Mouse (Mus musculus): Measurements from ENCODE around the gene Paqr4. TPM values are rescaled to one million over a fixed set of nuclear protein-coding genes. Genes with fewer than 3 reads are reported as not detected.
A peak's percentile ranks its signal among the peaks of the same experiment; 100 is the strongest.

Gene Paqr4
- polyA plus RNA-seq, 1 experiment from 2014 or later: 31.9 TPM

DNA sequence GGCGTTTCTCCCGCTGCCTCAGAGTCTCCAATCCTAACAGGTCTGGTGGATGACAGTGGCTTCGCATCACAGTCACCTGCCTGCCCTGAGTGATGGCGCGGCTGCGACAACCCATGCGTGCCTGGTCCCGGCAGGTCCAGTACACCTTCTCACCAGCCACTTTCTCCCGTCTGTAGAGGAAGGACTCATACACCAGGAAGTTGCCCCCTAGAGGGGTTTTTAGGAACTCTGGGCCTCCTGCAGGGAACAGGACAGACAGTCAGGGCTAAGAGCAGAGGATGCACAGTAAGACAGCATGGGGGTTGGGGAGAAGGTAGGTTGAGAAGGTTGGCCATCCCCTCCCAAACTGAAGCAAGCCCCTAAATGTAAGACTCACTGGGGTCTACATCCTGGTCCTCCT, 19.6 kb upstream of the Paqr4 start:
- H3K4me2 ChIP-seq (ENCODE audit: low read length): no peak overlapping the region
- H3K9me3 ChIP-seq (replicated peaks; ENCODE audit: control insufficient read depth, low read length): no peaks in the 10 kb centered on the region
- peaks cover 71% of the 10 kb centered on the region for H3K36me3 ChIP-seq (ENCODE audit: control insufficient read depth, insufficient read depth, low read length)
- no peak overlapping the region for H3K4me3 ChIP-seq (ENCODE audit: low read depth, low read length)
- WGBS: 94% methylated on average over 9 of the region's 9 CpGs
- no peaks in the 10 kb centered on the region for H3K27me3 ChIP-seq (replicated peaks; ENCODE audit: control insufficient read depth, insufficient read depth, low read length)
- H3K9ac ChIP-seq (ENCODE audit: low read length): no peak overlapping the region
- ATAC-seq (no peak), DNase-seq (ENCODE audit: low spot score) (no peak)
- H3K27ac ChIP-seq (ENCODE audit: low read depth, low read length): no peak overlapping the region
- H3K4me1 ChIP-seq (ENCODE audit: control insufficient read depth, insufficient read depth, low read length): no peaks in the 10 kb centered on the region

DNA sequence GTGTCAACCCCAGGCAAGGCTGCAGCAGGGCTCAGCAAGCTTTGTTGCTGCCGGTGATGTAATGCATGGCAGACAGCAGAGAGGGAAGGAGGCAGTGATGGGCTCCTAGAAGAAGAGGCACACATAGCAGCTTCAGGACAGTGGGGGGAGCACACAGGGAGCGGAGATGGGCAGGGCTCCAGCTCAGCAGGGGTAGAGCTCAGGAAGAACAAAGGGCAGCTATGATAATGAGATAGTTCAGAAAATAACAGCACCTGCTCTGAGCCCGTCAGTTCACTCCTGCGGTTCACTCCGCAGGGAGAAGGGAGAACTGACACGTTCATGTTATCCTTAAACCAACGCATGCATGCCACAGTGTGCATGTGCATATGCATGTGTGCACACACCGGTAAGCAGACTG, 18.1 kb upstream of the Paqr4 start:
- no peak for ATAC-seq
- Histone ChIP-seq H3K9me3 (replicated peaks; ENCODE audit: control insufficient read depth, low read length) (no peaks in the 10 kb centered on the region), H3K36me3 (ENCODE audit: control insufficient read depth, insufficient read depth, low read length) (peaks cover 81% of the 10 kb centered on the region), H3K4me1 (ENCODE audit: control insufficient read depth, insufficient read depth, low read length) (no peaks in the 10 kb centered on the region), H3K4me3 (ENCODE audit: low read depth, low read length) (no peak overlapping the region), H3K9ac (ENCODE audit: low read length) (no peak overlapping the region), H3K27ac (ENCODE audit: low read depth, low read length) (no peak overlapping the region), H3K27me3 (replicated peaks; ENCODE audit: control insufficient read depth, insufficient read depth, low read length) (no peaks in the 10 kb centered on the region), H3K4me2 (ENCODE audit: low read length) (no peak overlapping the region)
- WGBS: 63% methylated on average over 8 of the region's 8 CpGs
- DNase-seq (ENCODE audit: low spot score): no peak

DNA sequence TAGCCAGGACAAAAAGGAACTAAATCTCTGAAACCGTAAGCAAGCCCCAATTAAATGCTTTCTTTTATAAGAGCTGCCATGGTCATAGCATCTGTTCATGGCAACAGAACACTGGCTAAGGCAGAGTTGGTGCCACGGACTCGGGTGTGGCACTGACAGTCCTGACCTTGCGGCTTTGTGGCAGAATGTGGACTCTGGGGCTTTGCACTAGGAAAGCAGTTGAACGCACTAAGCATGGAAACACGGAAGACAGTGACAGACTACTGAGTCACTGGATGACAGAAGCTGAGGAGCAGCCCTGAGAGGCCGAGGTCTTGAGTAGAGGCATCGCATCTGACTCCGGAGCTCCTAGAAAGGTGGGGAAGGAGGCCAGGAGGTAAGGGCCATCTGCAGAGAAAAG, 16.9 kb upstream of the Paqr4 start:
- ATAC-seq: no peak
- no peaks in the 10 kb centered on the region for H3K9me3 ChIP-seq (replicated peaks; ENCODE audit: control insufficient read depth, low read length)
- H3K36me3 ChIP-seq (ENCODE audit: control insufficient read depth, insufficient read depth, low read length): peaks cover 93% of the 10 kb centered on the region
- H3K9ac ChIP-seq (ENCODE audit: low read length): no peak overlapping the region
- no peak for DNase-seq (ENCODE audit: low spot score)
- no peak overlapping the region for H3K27ac ChIP-seq (ENCODE audit: low read depth, low read length)
- no peak overlapping the region for H3K4me3 ChIP-seq (ENCODE audit: low read depth, low read length)
- no peak overlapping the region for H3K4me2 ChIP-seq (ENCODE audit: low read length)
- no peaks in the 10 kb centered on the region for H3K27me3 ChIP-seq (replicated peaks; ENCODE audit: control insufficient read depth, insufficient read depth, low read length)
- H3K4me1 ChIP-seq (ENCODE audit: control insufficient read depth, insufficient read depth, low read length): no peaks in the 10 kb centered on the region
- 97% methylated on average over 9 of the region's 9 CpGs for WGBS

DNA sequence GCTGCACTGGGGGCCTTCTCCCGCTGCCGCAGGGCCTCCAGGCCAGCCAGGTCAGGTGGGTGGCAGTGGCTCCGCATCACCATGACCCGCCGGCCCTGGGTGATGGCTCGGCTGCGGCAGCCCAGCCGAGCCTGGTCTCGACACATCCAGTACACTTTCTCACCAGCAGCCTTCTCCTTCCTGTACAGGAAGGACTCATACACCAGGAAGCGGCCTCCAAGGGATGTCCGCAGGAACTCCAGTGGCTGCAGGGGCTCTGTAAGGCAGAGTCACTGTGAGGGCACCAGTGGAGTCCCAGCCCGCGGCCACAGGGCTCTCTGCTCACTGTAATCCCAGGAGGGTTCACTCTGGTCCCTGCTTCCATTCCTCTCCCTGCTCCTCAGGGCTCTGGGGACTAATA, 15.0 kb upstream of the Paqr4 start:
- Histone ChIP-seq H3K9ac (ENCODE audit: low read length) (no peak overlapping the region), H3K9me3 (replicated peaks; ENCODE audit: control insufficient read depth, low read length) (no peaks in the 10 kb centered on the region), H3K4me3 (ENCODE audit: low read depth, low read length) (no peak overlapping the region), H3K4me1 (ENCODE audit: control insufficient read depth, insufficient read depth, low read length) (no peaks in the 10 kb centered on the region), H3K27ac (ENCODE audit: low read depth, low read length) (no peak overlapping the region), H3K36me3 (ENCODE audit: control insufficient read depth, insufficient read depth, low read length) (peaks cover 93% of the 10 kb centered on the region), H3K27me3 (replicated peaks; ENCODE audit: control insufficient read depth, insufficient read depth, low read length) (no peaks in the 10 kb centered on the region), H3K4me2 (ENCODE audit: low read length) (no peak overlapping the region)
- 90% methylated on average over 13 of the region's 13 CpGs for WGBS
- DNase-seq (ENCODE audit: low spot score): no peak
- no peak for ATAC-seq

DNA sequence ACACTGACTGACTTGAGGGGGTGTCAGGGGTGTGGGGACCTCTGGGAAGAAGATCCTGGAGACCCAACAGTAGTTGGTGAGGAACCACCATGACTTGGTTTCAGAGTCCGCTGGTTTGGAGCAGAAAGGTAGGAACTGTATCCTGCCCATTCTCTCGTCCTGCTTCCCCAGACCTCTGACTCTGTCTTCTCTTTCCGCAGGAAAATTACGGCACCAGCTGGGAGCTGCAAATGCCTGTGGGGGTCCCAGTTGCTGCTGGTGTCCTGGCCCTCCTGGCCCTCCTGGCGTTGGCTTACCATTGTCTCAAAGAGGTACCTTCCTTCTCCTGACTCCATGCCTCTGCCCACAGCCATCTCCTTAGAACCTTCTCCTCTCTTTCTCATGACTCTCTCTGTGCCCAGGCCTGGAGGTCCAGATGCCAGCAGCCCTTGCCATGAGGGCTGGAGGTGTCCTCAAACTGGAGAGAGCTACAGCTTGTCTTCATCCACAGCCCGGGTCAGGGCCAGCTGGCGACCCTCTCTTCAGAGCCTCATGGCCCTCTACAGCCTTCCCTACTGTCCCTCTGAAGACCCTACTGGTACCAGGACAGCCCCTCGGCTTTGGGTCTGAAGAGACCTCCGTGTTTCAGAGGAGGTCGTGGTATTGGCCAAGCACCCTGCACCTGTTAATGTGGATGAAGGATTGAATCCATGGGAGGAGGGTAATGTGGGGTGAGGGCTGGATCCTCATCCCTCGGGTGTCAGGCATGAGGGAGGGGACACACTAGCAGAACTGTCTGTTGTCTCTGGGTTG, 8.9 kb upstream of the Paqr4 start:
- ATAC-seq: no peak
- 86% methylated on average over 11 of the region's 11 CpGs for WGBS

DNA sequence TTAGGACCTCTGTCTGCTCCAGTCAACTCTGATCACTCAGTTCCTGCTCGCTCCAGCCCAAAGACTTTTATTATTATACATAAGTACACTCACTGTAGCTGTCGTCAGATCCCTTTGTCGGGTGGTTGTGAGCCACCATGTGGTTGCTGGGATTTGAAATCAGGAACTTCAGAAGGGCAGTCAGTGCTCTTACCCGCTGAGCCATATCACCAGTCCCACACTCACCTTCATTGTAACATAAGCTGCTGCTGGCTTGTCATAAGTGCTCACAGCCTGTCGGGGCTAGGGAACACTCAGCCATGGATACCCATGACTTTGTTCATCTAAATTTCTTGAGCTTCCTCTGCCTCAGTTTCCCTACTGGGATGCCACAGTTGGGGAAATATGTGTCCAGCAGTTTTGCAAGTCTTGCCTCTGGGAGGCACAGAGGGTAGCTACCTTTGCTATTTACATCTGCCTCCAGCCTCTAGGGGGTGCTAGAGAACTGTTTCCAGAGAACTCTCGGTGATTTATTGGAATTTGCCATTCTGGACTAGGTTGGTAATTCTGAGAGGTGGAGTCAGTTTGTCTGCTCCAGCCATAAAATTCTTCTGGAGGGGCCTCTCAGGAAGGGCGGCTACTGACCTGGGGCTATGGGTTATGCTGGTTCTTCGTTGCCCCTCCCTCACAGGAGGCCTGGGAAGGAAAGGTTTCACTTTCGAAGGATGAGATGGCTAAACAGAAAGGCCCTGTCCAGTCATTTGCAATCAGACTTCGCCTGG, 8.1 kb upstream of the Paqr4 start:
- 38% methylated on average over 10 of the region's 10 CpGs for WGBS
- no peak overlapping the region for H3K4me2 ChIP-seq (ENCODE audit: low read length)
- DNase-seq (ENCODE audit: low spot score): peak; percentile 85
- H3K9ac ChIP-seq (ENCODE audit: low read length): no peak overlapping the region; the same call in 1 of the 2 replicates
- no peak for ATAC-seq
- H3K27me3 ChIP-seq (replicated peaks; ENCODE audit: control insufficient read depth, insufficient read depth, low read length): peaks cover 33% of the 10 kb centered on the region
- H3K4me3 ChIP-seq (ENCODE audit: low read depth, low read length): no peak overlapping the region
- no peak overlapping the region for H3K27ac ChIP-seq (ENCODE audit: low read depth, low read length)
- H3K36me3 ChIP-seq (ENCODE audit: control insufficient read depth, insufficient read depth, low read length): peaks cover 37% of the 10 kb centered on the region
- H3K9me3 ChIP-seq (replicated peaks; ENCODE audit: control insufficient read depth, low read length): no peaks in the 10 kb centered on the region
- peaks cover 6% of the 10 kb centered on the region; the same call in 1 of the 2 replicates for H3K4me1 ChIP-seq (ENCODE audit: control insufficient read depth, insufficient read depth, low read length)

More for the DNA sequence above, 8.9 kb upstream of the Paqr4 start:
- peaks cover 45% of the 10 kb centered on the region for H3K36me3 ChIP-seq (ENCODE audit: control insufficient read depth, insufficient read depth, low read length)
- H3K9me3 ChIP-seq (replicated peaks; ENCODE audit: control insufficient read depth, low read length): no peaks in the 10 kb centered on the region
- H3K27ac ChIP-seq (ENCODE audit: low read depth, low read length): no peak overlapping the region
- peaks cover 6% of the 10 kb centered on the region; the same call in 1 of the 2 replicates for H3K4me1 ChIP-seq (ENCODE audit: control insufficient read depth, insufficient read depth, low read length)
- H3K27me3 ChIP-seq (replicated peaks; ENCODE audit: control insufficient read depth, insufficient read depth, low read length): peaks cover 26% of the 10 kb centered on the region
- no peak overlapping the region for H3K4me2 ChIP-seq (ENCODE audit: low read length)
- no peak overlapping the region for H3K4me3 ChIP-seq (ENCODE audit: low read depth, low read length)
- H3K9ac ChIP-seq (ENCODE audit: low read length): no peak overlapping the region; the same call in 1 of the 2 replicates
- no peak for DNase-seq (ENCODE audit: low spot score)

DNA sequence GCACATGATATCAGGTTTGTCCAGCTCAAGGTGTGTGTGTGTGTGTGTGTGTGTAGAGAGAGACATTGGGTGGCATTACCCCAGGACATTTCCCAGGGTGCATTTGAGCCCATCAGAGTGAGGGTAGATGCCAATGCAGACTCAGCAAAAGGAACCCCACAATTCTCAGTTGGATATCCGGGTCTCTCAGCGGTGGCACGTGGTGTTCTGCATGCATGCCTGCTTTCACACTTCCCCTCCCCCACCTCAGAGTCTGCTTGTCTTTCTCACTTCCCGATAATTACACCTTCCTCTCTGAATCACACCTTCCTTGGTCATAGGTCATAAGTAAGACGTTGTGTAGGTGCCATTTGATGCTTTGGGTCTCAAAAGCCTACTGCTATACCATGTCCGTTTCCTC, 7.4 kb upstream of the Paqr4 start:
- ATAC-seq: no peak
- 36% methylated on average over 6 of the region's 6 CpGs for WGBS
- Histone ChIP-seq H3K27ac (ENCODE audit: low read depth, low read length) (no peak overlapping the region), H3K9ac (ENCODE audit: low read length) (no peak overlapping the region), H3K36me3 (ENCODE audit: control insufficient read depth, insufficient read depth, low read length) (peaks cover 30% of the 10 kb centered on the region), H3K9me3 (replicated peaks; ENCODE audit: control insufficient read depth, low read length) (no peaks in the 10 kb centered on the region), H3K4me2 (ENCODE audit: low read length) (no peak overlapping the region), H3K4me1 (ENCODE audit: control insufficient read depth, insufficient read depth, low read length) (peaks cover 6% of the 10 kb centered on the region; the same call in 1 of the 2 replicates), H3K27me3 (replicated peaks; ENCODE audit: control insufficient read depth, insufficient read depth, low read length) (peaks cover 41% of the 10 kb centered on the region), H3K4me3 (ENCODE audit: low read depth, low read length) (no peak overlapping the region)
- no peak for DNase-seq (ENCODE audit: low spot score)

DNA sequence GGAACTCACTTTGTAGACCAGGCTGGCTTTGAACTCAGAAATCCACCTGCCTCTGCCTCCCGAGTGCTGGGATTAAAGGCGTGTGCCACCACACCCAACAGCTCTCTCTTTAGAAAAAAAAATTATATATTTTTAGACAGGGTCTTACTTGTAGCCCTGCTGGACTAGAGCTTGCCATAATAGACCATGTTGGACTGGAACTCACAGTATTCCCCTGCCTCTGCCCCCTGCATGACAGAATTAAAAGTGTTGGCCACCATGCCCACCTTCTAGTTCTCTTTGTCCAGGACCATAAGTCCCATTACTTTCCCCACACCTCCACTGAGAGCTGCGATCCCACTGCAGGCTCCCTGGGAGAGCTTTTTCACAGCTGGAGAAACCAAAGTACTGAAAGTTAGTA, 6.8 kb upstream of the Paqr4 start:
- Histone ChIP-seq H3K27me3 (replicated peaks; ENCODE audit: control insufficient read depth, insufficient read depth, low read length) (peaks cover 46% of the 10 kb centered on the region), H3K9ac (ENCODE audit: low read length) (no peak overlapping the region), H3K4me3 (ENCODE audit: low read depth, low read length) (no peak overlapping the region), H3K27ac (ENCODE audit: low read depth, low read length) (no peak overlapping the region), H3K4me2 (ENCODE audit: low read length) (no peak overlapping the region), H3K4me1 (ENCODE audit: control insufficient read depth, insufficient read depth, low read length) (peaks cover 6% of the 10 kb centered on the region; the same call in 1 of the 2 replicates), H3K9me3 (replicated peaks; ENCODE audit: control insufficient read depth, low read length) (no peaks in the 10 kb centered on the region), H3K36me3 (ENCODE audit: control insufficient read depth, insufficient read depth, low read length) (peaks cover 24% of the 10 kb centered on the region)
- DNase-seq (ENCODE audit: low spot score): no peak
- ATAC-seq: no peak
- 84% methylated on average over 3 of the region's 3 CpGs for WGBS

DNA sequence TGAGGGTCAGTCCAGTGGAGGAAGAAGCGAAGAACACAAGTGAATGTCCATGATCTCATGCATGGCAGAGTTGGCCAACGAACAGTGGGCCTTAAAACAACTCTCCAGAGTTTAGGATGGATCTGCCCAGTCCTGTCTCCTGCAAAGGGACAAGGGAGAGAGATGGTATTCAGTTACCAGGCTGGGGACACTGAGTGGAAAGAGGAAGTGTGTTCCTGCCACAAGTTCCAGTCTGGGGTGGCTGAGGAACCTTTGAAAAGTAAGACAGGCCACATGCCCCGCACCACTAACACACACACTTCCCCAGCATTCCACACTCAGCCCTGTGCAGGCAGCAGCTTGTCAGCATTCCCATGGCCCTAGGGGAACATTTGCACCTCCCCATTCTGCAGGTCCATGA, 6.1 kb upstream of the Paqr4 start:
- H3K9ac ChIP-seq (ENCODE audit: low read length): no peak overlapping the region
- no peak overlapping the region for H3K27ac ChIP-seq (ENCODE audit: low read depth, low read length)
- peaks cover 9% of the 10 kb centered on the region; the same call in 1 of the 2 replicates for H3K4me1 ChIP-seq (ENCODE audit: control insufficient read depth, insufficient read depth, low read length)
- H3K27me3 ChIP-seq (replicated peaks; ENCODE audit: control insufficient read depth, insufficient read depth, low read length): peaks cover 53% of the 10 kb centered on the region
- 77% methylated on average over 3 of the region's 3 CpGs for WGBS
- H3K4me3 ChIP-seq (ENCODE audit: low read depth, low read length): no peak overlapping the region
- no peaks in the 10 kb centered on the region for H3K9me3 ChIP-seq (replicated peaks; ENCODE audit: control insufficient read depth, low read length)
- ATAC-seq (no peak), DNase-seq (ENCODE audit: low spot score) (no peak)
- H3K36me3 ChIP-seq (ENCODE audit: control insufficient read depth, insufficient read depth, low read length): peaks cover 17% of the 10 kb centered on the region
- no peak overlapping the region for H3K4me2 ChIP-seq (ENCODE audit: low read length)
